Mouse (Mus musculus) left cerebral cortex, postnatal 4 days (tissue): ENCODE measurements around the gene Kcnmb1. TPM values are rescaled to one million over a fixed set of nuclear protein-coding genes. Genes with fewer than 3 reads are reported as not detected.

ENCODE experiments used
- DNase-seq: peaks from one replicate; pipeline ENCODE4 v3.0.0-alpha.2; 2022
- intact Hi-C: fragments of 180-260 bp; cut with DNase I; formaldehyde crosslinking; loops from one replicate; pipeline ENCODE4 v1.15.1; 2025
- total RNA-seq, 2 experiments: library from RNA; stranded (reverse); gene quantifications; 2 replicates each; pipeline ENCODE4 v1.2.3; 2021

Gene Kcnmb1
- total RNA-seq, 2 experiments from 2014 or later: 0.24 to 0.26 TPM

DNA sequence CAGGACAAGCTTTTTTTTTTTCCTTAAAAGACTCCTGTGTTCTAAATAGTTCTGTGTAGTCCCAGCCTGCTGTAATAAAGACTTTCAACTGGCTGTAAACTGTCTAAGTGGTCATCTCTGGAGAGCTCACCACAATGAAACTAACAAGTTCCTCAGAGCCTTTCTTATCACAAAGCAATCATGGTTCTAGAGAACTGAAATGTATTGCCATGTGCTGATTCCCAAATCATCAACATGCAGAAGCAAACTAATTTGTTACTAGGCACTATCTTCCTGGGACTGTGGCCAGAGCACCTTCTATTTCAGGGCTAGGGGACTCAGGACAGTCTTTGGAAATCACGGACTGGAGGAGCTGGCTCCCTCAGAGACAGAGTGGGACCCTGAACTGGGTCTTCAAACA lies 19.2 kb upstream of the Kcnmb1 start:
- intact Hi-C loops: no loop called here
- no peak for DNase-seq

GRCm38 (mm10) chr11:33944067-33944785 lies 18.6 kb upstream of the Kcnmb1 start:
- DNase-seq: peak; percentile 51
- intact Hi-C loops: no loop called here

DNA sequence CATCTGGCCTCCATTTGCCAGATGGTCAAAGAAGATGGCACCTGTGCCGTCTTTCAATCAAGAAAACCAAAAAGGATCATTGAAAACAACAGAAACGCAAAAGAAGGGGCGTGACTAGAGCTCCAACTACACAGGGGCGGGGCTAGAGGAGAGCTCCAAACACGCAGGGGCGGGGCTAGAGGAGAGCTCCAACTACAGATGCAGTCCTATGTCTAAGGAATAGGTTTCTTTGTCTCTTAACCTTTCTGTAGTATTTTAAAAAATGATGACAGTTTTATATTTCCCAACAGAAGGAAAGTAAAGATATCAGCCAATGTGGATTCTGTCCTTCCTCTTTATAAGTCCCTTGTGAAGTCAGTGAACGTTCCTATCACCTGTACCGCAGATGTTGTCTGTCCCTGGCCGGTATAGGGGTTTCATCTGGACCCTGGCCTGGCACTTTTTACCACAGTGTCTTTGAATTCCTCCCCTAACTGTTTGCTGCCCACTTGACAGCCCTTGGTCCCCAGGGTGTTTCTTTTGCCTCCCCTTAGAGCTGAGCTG lies 18.0 kb upstream of the Kcnmb1 start:
- no peak for DNase-seq
- intact Hi-C loops: no loop called here

DNA sequence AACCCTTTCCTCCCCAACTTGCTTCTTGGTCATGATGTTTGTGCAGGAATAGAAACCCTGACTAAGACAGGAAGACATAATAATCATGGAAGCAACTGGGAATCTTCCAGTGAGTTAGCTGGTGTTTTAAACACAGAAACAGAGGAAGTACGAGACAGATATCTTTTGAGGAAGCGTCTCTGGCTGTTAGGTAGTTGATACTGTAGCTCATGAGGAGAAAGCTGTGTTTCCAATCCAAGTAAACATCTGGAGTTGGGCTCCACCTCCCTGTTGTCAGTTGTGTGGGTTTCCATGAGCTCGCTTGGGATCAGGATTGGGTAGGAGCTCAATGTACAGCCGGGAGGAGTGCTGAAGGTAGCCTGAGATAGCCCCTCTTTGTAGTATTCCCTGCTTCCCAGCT lies 16.3 kb upstream of the Kcnmb1 start:
- no peak for DNase-seq

GRCm38 (mm10) chr11:33951155-33951554 lies 11.7 kb upstream of the Kcnmb1 start:
- intact Hi-C loops: no loop called here
- DNase-seq: no peak

More for the DNA sequence above, 16.3 kb upstream of the Kcnmb1 start:
- intact Hi-C loops: no loop called here

DNA sequence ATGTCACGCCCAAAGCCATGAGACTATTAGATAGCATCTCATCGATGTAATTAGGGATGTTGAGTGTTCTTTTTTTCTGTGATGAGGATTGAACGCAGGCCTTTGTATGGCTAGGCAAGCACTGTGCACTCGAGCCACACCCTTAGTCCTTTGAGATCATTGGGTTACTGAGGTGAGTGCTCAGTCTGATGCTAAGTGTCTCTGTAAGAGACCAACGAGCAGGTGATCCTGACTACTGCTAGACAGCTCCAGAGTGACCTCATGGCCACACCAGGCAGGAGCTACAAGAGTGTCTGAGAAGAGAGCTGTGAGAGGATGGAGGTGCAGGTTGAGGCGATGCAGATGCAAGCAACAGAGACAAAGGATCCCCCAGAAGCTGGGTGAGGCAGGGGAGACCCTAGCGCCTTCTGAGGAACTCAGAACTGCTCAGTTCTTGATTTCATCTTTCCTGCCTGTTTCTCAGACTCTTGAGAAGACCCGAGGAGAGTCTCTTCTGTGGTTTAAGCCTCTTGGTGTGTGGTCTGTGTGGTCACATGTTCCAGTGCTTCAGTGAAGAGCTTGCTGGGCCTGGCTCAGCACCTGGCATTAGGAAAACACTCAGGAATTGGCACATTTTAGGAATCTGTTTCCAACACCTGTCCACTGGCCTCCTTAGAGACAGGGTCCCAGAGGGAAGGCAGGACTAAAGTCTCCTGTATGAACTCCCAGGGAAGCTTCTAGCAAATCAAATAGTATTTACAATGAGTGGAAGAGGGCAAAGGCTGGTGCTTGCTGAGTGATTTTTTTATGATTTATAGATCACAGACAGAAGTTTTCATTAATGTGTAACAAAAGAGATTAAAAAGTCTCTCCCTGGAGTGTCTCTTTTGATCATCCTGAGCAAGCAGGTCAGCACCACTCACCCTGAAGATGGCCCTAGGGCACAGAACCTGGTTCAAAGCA lies 10.9 kb upstream of the Kcnmb1 start:
- no peak for DNase-seq
- intact Hi-C loops: no loop called here

- intact Hi-C loops: no loop called here
- no peak for DNase-seq
These were observed 6.8 kb upstream of the Kcnmb1 start for GRCm38 (mm10) chr11:33955982-33956381.

DNA sequence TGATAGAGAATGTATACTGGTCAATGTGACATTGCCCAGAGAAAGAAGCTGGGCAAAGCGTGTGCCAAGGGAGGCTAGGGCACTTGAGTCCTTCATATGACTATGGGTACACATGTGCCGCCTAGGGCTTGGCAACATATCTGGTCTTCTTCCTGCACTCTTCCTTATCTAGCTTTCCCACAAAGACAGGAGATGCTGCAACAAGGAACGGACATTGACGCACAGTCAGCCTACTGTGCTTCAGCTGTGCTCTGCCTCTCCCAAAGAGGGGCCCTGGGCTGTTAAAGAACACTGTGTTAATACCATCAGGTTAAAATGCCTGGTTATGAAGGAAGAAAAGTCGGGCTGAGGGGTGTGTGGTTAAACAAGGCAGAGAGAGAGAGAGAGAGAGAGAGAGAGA lies 6.2 kb upstream of the Kcnmb1 start:
- intact Hi-C loops: no loop called here
- DNase-seq: no peak

- DNase-seq: no peak
- intact Hi-C loops: no loop called here
These were observed 5.2 kb upstream of the Kcnmb1 start for GRCm38 (mm10) chr11:33957595-33957994.

GRCm38 (mm10) chr11:33958713-33959112 lies 4.1 kb upstream of the Kcnmb1 start:
- intact Hi-C loops: no loop called here
- peak; percentile 30 for DNase-seq

DNA sequence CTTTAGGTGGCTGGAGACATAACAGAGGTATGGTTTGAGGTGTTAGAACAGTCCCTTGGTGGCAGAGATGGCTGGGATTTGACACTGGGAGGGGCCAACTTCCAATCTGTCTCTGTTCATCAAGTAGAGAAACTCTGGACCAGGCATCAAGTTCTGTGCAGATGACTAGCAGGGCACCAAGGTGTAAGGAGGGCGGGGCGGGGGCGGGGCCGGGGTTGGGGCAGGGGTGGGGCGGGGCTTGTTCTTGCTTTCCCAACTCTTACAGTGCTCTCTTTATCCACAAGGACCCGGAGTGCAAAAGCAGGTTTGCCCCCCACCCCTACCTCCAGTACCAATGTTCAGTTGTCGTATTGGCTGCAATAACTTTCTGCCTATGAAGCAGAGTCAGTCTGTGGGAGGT lies 635 bp upstream of the Kcnmb1 start:
- intact Hi-C loops: no loop called here
- DNase-seq: no peak

DNA sequence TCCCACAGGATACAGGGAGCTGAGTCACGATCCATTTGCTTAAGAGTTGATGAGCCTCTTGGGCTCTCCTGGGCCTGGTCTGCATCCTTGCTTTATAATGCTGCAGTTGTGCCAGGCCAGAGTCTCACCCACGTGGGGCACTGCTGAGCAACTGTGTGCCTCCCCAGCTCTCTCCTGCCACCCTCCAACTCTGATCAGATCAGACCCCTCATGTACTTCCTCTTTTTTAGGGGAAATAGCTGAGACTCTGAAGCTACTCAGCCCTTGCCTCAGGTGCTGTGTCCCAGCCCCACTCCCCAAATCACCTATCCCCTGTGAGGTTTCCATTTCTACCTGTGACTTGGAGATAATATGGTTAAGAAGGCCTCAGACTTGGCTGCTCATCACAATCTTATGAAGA lies 2.6 kb downstream of the Kcnmb1 start:
- DNase-seq: no peak
- intact Hi-C loops: no loop called here

DNA sequence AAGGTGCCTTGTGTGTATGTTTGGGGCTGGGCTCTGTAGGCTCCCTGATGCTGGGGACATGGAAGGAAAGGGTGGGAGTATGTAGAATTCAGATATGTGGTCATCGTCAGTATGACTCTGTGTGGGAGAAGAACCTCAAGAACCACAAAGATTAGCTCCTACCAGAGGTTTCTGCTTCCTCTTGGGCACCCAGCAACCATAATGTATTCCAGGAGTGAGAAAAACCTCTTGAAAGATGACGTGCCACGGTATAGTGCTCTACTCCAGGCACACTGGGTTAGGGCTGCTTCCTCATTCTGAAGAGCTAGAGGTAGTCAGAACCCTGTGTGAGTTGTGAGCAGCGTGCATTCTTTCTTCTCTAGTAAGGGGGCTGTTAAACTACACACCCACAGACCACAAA lies 4.9 kb downstream of the Kcnmb1 start:
- DNase-seq: no peak
- intact Hi-C loops: no loop called here

DNA sequence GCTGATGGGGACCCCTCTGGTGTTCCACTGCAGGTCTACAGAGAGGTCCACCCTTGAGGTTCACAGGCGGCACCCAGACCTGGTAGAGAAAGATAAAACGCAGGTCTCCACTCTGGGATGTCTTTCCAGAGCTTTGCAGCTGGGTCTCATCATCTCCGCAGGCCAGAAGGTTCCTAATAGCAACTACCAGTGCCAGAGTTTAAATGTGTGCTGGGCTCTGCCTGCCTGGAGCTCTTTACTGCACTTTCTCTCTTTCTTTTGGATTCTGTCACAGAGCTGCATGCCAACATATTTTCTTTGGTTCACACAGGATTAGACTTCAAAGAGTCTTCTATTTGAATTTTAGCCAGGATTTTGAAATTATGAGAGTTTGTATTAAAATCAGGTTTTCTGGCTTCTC lies 6.4 kb downstream of the Kcnmb1 start:
- intact Hi-C loops: no loop called here
- DNase-seq: no peak

- no peak for DNase-seq
- intact Hi-C loops: no loop called here
These were observed 9.3 kb downstream of the Kcnmb1 start for GRCm38 (mm10) chr11:33972114-33972513.

DNA sequence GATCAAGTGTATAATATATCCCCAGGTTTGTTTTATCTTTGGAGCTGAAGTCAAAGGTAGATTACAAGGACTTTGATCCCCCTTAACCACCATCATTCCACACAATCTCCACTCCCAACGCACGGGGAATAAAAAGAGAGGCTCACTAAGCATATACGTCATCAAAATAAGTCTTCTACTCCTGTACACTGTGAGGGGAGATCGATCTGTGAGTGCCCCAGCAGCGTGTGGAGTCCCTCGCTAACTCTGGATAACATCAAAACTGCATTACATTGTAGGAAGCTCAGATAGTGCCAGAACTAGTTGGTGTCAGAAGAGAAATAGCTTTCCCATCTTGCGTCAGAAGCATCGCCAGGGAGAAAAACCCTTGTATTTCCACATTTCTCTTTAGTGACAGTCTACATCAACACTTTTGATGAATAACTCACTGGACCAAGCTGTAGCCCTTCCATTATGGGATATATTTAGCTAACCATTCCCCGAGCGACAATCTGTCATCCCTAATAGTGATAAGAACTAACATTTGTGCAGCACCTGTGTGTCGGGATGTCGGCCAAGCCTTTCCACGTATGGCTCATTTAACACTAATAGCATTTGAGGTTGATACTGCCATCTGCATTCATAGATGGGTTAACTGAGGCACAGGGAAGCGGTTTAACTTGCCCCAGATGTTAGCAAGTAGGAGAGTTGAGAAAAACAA lies 11.7 kb downstream of the Kcnmb1 start:
- intact Hi-C loops: no loop called here
- peak; percentile 50 for DNase-seq

DNA sequence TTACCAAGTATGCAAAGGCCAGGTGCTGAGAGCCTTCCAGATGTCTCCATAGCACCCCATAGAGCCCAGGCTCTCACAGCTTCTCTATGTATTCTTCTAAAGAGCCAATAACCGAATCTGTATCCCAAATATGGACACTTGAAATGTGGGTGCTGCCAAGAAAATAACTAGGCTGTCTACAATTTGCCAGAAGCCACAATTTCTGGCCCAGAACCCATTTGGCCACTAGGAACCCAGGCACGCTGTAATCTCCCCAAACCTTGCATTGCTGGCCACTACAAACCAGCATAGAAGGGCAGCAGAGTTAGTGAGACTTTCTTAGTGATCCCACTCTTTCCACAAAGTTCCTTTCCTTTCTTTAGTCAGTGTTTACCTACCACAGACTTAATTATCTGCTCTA lies 12.3 kb downstream of the Kcnmb1 start:
- DNase-seq: no peak
- intact Hi-C loops: no loop called here

DNA sequence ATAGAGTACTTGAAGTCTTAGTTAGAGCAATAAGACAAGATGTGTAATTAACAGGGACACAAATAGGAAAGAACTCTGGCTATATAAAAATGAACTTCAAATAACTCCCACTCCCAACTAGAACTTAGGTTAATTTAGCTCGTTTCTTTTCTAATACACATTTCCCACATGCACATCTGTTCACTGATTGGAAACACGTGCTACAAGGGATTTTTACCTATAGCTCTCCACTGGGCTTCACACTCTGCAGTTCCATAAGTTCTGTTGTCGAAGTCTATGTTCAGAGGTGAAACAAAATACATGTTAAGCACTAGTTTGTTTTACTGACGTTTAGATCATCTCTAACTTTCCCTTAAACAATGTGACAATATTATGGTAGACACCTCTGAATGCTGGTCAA lies 17.3 kb downstream of the Kcnmb1 start:
- intact Hi-C loops: no loop called here
- DNase-seq: no peak

- intact Hi-C loops: no loop called here
- DNase-seq: no peak
These were observed 23.7 kb downstream of the Kcnmb1 start for GRCm38 (mm10) chr11:33986525-33986924.

- intact Hi-C loops: no loop called here
- DNase-seq: no peak
These were observed 27.2 kb downstream of the Kcnmb1 start for GRCm38 (mm10) chr11:33990002-33990401.

- peak; percentile 88 for DNase-seq
These were observed 30.1 kb downstream of the Kcnmb1 start, which contains the start of gene Kcnip1 for GRCm38 (mm10) chr11:33992938-33993337. Gene Kcnip1 (minus strand): TSS chr11:33993152.

More at GRCm38 (mm10) chr11:33992938-33993337, 30.1 kb downstream of the Kcnmb1 start, which contains the start of gene Kcnip1:
- intact Hi-C loops: no loop called here
